Mouse (Mus musculus): ENCODE measurements at regions not wholly inside any gene's neighbourhood (a gene's known extent, or its start where the extent isn't known, plus 50 kb on each side); places are given as distances from the start of the nearest gene placed in this dataset.

DNA sequence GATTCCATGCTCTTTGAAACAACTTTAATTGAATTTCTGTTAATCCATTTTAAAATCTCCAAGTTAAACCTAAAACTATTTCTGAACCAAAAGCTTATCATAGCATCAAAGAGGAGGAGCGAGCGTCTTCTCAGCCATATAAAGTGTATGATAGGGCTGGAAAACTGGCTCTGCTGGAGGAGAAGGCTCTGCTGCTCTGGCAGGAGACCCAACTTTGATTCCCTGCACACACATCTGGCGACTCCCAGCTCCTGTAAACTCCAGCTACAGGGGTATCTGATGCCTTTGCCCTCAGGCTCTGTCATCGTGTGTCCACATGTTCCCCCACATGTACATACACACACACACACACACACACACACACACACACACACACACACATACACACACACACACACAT, 479.0 kb downstream of the Etnk1 start:
- no peaks in the 10 kb centered on the region for H3K79me2 ChIP-seq (ENCODE audit: control insufficient read depth, insufficient read depth)
- H3K36me3 ChIP-seq (ENCODE audit: control insufficient read depth, insufficient read depth), result no peaks in the 10 kb centered on the region
- H3K4me3 ChIP-seq (ENCODE audit: insufficient read depth, poor library complexity, severe bottlenecking), result no peak overlapping the region
- H3K27me3 ChIP-seq (ENCODE audit: control insufficient read depth, insufficient read depth, insufficient read length), result no peaks in the 10 kb centered on the region
- no peaks in the 10 kb centered on the region for H3K79me3 ChIP-seq (ENCODE audit: low read depth)
- TF ChIP-seq MYOG (IDR thresholded peaks at IDR 0.05; ENCODE audit: control insufficient read depth, extremely low read depth, insufficient read length) (no peak), MYOD1 (IDR thresholded peaks at IDR 0.05; ENCODE audit: control insufficient read depth, insufficient read length, low read depth) (no peak), MAX (IDR thresholded peaks at IDR 0.05) (no peak), CEBPB (IDR thresholded peaks at IDR 0.05; ENCODE audit: low read depth) (no peak), USF1 (IDR thresholded peaks at IDR 0.05; ENCODE audit: low read depth) (no peak), CTCF (IDR thresholded peaks at IDR 0.05; ENCODE audit: control insufficient read depth, insufficient read depth, insufficient read length) (no peak), FOSL1 (IDR thresholded peaks at IDR 0.05; ENCODE audit: insufficient read depth, low read length, poor library complexity, severe bottlenecking) (no peak)
- no peak overlapping the region for H3ac ChIP-seq (ENCODE audit: control insufficient read depth, insufficient read length, low read depth)

DNA sequence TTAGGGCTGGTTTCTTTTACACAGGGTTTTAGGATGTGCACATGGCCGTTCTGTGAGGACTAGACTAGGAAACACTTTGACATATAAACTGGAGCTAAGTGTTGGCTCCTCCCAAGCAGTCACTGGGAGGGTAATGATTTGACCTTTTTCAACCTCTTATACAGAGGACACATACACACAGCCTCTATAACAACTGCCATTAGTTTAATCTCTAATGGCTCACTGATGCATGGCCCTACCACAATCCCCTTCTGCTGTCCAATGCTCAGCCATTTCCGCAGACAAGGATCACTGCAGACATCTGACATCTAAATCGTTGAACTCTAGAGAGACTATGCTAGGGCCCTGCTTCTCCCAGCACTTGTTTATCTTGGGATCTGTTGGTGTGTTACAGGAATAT, 481.5 kb downstream of the Etnk1 start:
- TF ChIP-seq CEBPB (IDR thresholded peaks at IDR 0.05; ENCODE audit: low read depth), result no peak
- no peaks in the 10 kb centered on the region for H3K36me3 ChIP-seq (ENCODE audit: control insufficient read depth, insufficient read depth)
- H3K79me2 ChIP-seq (ENCODE audit: control insufficient read depth, insufficient read depth), result no peaks in the 10 kb centered on the region
- no peak overlapping the region for H3K4me3 ChIP-seq (ENCODE audit: insufficient read depth, poor library complexity, severe bottlenecking)
- H3K27me3 ChIP-seq (ENCODE audit: control insufficient read depth, insufficient read depth, insufficient read length), result no peaks in the 10 kb centered on the region
- H3K79me3 ChIP-seq (ENCODE audit: low read depth), result no peaks in the 10 kb centered on the region
- no peak overlapping the region for H3ac ChIP-seq (ENCODE audit: control insufficient read depth, insufficient read length, low read depth)

DNA sequence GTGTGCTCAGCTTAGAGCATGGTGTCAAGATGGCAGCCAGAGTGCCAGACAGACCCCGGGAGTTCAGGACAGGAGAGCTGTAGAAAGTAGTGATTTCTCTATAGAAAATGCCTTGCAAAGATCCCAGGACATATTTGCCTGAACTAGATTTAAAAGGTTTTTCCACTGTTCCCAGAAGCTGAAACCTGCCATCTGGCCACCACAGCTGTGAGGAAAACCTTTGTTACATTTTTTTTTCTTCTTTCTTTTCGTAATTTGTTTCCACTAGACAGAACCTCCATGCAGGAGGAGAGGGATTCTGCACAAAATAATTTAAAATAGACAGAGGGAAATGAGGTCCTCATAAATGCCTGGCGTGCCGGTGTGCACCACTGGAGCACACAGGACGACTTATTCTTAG, 489.6 kb downstream of the Etnk1 start:
- Histone ChIP-seq H3K27me3 (ENCODE audit: control insufficient read depth, insufficient read depth, insufficient read length) (no peaks in the 10 kb centered on the region), H3K79me2 (ENCODE audit: control insufficient read depth, insufficient read depth) (no peaks in the 10 kb centered on the region), H3K79me3 (ENCODE audit: low read depth) (no peaks in the 10 kb centered on the region), H3K36me3 (ENCODE audit: control insufficient read depth, insufficient read depth) (no peaks in the 10 kb centered on the region), H3K4me3 (ENCODE audit: insufficient read depth, poor library complexity, severe bottlenecking) (no peak overlapping the region), H3ac (ENCODE audit: control insufficient read depth, insufficient read length, low read depth) (no peak overlapping the region)
- TF ChIP-seq MYOG (IDR thresholded peaks at IDR 0.05; ENCODE audit: control insufficient read depth, extremely low read depth, insufficient read length) (no peak), MAX (IDR thresholded peaks at IDR 0.05) (no peak), MYOD1 (IDR thresholded peaks at IDR 0.05; ENCODE audit: control insufficient read depth, insufficient read length, low read depth) (no peak), USF1 (IDR thresholded peaks at IDR 0.05; ENCODE audit: low read depth) (no peak), CTCF (IDR thresholded peaks at IDR 0.05; ENCODE audit: control insufficient read depth, insufficient read depth, insufficient read length) (no peak), CEBPB (IDR thresholded peaks at IDR 0.05; ENCODE audit: low read depth) (no peak), FOSL1 (IDR thresholded peaks at IDR 0.05; ENCODE audit: insufficient read depth, low read length, poor library complexity, severe bottlenecking) (no peak)

DNA sequence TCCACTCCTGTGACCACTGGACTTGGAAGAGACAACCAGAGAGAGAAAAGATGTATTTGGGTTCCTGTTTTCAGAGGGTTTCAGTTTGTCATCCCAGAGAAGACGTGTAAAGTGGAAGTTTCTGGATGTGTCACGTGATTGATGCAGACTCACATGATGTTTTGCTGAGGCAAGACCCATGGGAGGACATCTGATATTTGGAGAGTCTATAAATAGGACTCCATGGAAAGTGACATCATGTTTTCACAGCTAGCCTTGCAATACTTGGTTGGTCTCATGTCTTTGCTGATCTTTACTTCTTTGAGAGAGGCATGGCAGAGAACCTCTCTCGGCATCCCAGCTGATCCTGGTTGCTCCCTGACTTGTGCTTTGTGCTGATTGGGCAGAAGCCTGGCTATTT, 493.8 kb downstream of the Etnk1 start:
- Histone ChIP-seq H3K79me3 (ENCODE audit: low read depth) (no peaks in the 10 kb centered on the region), H3K27me3 (ENCODE audit: control insufficient read depth, insufficient read depth, insufficient read length) (no peaks in the 10 kb centered on the region), H3K4me3 (ENCODE audit: insufficient read depth, poor library complexity, severe bottlenecking) (no peak overlapping the region), H3ac (ENCODE audit: control insufficient read depth, insufficient read length, low read depth) (no peak overlapping the region), H3K79me2 (ENCODE audit: control insufficient read depth, insufficient read depth) (no peaks in the 10 kb centered on the region), H3K36me3 (ENCODE audit: control insufficient read depth, insufficient read depth) (no peaks in the 10 kb centered on the region)
- TF ChIP-seq USF1 (IDR thresholded peaks at IDR 0.05; ENCODE audit: low read depth) (peak; percentile 69), CTCF (IDR thresholded peaks at IDR 0.05; ENCODE audit: control insufficient read depth, insufficient read depth, insufficient read length) (no peak)

DNA sequence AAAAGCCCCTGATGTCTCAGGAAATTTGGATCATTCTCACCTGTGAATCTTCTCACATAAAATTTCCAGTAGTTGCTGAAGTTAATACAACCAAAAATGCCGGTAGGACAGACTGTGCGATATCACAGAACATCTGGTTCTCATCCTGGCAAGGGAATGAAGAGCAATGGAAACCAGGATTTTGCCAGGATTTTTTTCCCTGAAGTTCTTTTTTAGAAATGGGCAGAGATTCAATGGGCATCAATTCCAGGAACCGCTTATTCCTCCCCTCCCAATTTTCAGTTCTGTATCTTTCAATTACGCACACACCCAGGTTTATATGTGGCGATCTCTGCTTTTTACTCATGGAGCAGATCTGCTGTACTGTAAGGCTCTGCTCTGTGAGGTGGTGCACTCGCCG, 496.3 kb downstream of the Etnk1 start:
- no peaks in the 10 kb centered on the region for H3K79me2 ChIP-seq (ENCODE audit: control insufficient read depth, insufficient read depth)
- H3K36me3 ChIP-seq (ENCODE audit: control insufficient read depth, insufficient read depth), result no peaks in the 10 kb centered on the region
- TF ChIP-seq MAX (IDR thresholded peaks at IDR 0.05) (no peak), USF1 (IDR thresholded peaks at IDR 0.05; ENCODE audit: low read depth) (no peak), MYOD1 (IDR thresholded peaks at IDR 0.05; ENCODE audit: control insufficient read depth, insufficient read length, low read depth) (no peak), CTCF (IDR thresholded peaks at IDR 0.05; ENCODE audit: control insufficient read depth, insufficient read depth, insufficient read length) (no peak), CEBPB (IDR thresholded peaks at IDR 0.05; ENCODE audit: low read depth) (no peak), FOSL1 (IDR thresholded peaks at IDR 0.05; ENCODE audit: insufficient read depth, low read length, poor library complexity, severe bottlenecking) (no peak), MYOG (IDR thresholded peaks at IDR 0.05; ENCODE audit: control insufficient read depth, extremely low read depth, insufficient read length) (no peak)
- no peak overlapping the region for H3K4me3 ChIP-seq (ENCODE audit: insufficient read depth, poor library complexity, severe bottlenecking)
- H3K27me3 ChIP-seq (ENCODE audit: control insufficient read depth, insufficient read depth, insufficient read length), result no peaks in the 10 kb centered on the region
- no peaks in the 10 kb centered on the region for H3K79me3 ChIP-seq (ENCODE audit: low read depth)
- no peak overlapping the region for H3ac ChIP-seq (ENCODE audit: control insufficient read depth, insufficient read length, low read depth)

DNA sequence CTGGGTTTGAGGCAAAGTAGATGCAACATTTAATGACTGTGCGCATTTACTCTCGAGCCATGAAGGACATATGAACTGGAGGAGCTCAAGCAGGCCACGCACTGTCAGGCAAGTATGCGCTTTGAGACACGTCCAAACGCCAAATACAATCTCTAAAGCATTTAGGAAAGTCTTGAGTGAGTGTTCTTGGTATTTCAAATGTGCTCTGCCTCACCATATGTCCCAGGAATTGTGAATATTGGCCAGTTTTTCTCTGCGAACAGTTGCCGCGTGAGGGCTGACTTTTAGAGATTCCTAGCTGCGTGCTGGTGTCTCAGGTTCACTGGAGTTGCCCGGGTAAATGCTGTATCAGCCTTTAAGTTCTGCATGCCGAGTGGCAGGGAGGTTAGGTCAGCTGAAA, 498.4 kb downstream of the Etnk1 start:
- Histone ChIP-seq H3ac (ENCODE audit: control insufficient read depth, insufficient read length, low read depth) (no peak overlapping the region), H3K36me3 (ENCODE audit: control insufficient read depth, insufficient read depth) (no peaks in the 10 kb centered on the region), H3K27me3 (ENCODE audit: control insufficient read depth, insufficient read depth, insufficient read length) (no peaks in the 10 kb centered on the region), H3K79me3 (ENCODE audit: low read depth) (no peaks in the 10 kb centered on the region), H3K4me3 (ENCODE audit: insufficient read depth, poor library complexity, severe bottlenecking) (no peak overlapping the region), H3K79me2 (ENCODE audit: control insufficient read depth, insufficient read depth) (no peaks in the 10 kb centered on the region)
- TF ChIP-seq MYOD1 (IDR thresholded peaks at IDR 0.05; ENCODE audit: control insufficient read depth, insufficient read length, low read depth), result no peak
- TF ChIP-seq CEBPB (IDR thresholded peaks at IDR 0.05; ENCODE audit: low read depth), result no peak
- TF ChIP-seq FOSL1 (IDR thresholded peaks at IDR 0.05; ENCODE audit: insufficient read depth, low read length, poor library complexity, severe bottlenecking), result no peak
- TF ChIP-seq CTCF (IDR thresholded peaks at IDR 0.05; ENCODE audit: control insufficient read depth, insufficient read depth, insufficient read length), result no peak
- TF ChIP-seq MYOG (IDR thresholded peaks at IDR 0.05; ENCODE audit: control insufficient read depth, extremely low read depth, insufficient read length), result no peak
- no peak for TF ChIP-seq USF1 (IDR thresholded peaks at IDR 0.05; ENCODE audit: low read depth)
- TF ChIP-seq MAX (IDR thresholded peaks at IDR 0.05), result no peak
